Mouse (Mus musculus) cerebellum, adult 2 months (tissue): ENCODE data around the gene Hoxd1.

Experiments used
- CTCF ChIP-seq: fragments of 200-500 bp; IDR thresholded peaks from 2 replicates; pipeline ENCODE4 v1.5.1; 2011; ENCODE audit warnings: low read depth, mild to moderate bottlenecking, control low read depth, low read length, moderate library complexity, borderline replicate concordance; ENCODE audit not compliant: insufficient read depth
- POLR2A ChIP-seq: fragments of 200-500 bp; IDR thresholded peaks from 2 replicates; pipeline ENCODE4 v1.6.1; 2011; ENCODE audit warnings: low read length, control low read depth, borderline replicate concordance; ENCODE audit not compliant: insufficient read depth

DNA sequence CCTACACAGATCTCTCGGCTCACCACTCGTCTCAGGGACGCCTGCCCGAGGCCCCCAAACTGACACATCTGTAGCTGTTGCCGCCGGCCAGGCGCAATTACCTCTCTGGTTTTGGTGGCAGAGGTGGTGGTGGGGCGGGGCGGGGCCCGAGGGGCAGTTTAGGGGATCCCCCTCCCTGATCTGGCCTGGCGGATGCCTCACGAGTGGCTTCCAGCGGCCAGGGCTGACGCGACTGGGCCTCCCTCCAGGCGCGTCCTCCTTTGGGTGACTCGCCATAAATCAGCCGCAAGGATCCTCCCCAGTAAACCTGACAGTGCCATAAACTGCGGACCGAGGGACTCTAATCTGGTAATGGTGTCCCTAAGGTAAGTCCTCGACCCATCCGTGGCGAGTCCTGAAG, 15.8 kb upstream of the Hoxd1 start:
- TF ChIP-seq POLR2A, result no peak
- no peak for TF ChIP-seq CTCF
